Mouse (Mus musculus): ENCODE measurements around the gene Fli1. TPM values are rescaled to one million over a fixed set of nuclear protein-coding genes. Genes with fewer than 3 reads are reported as not detected.

Fli1 gene
- polyA plus RNA-seq, 1 experiment from 2014 or later, result 15.0 TPM

- Histone ChIP-seq H3K4me1 (replicated peaks; ENCODE audit: control insufficient read depth, insufficient read depth, low read length) (0 out of 2 replicates have a peak, but pooled peaks cover 5% of the 10 kb centered on the region), H3K27me3 (replicated peaks; ENCODE audit: control insufficient read depth, insufficient read depth, low read length) (no peaks in the 10 kb centered on the region), H3K36me3 (ENCODE audit: control insufficient read depth, insufficient read depth, low read length) (no peaks in the 10 kb centered on the region), H3K9me3 (ENCODE audit: control insufficient read depth, low read length) (no peaks in the 10 kb centered on the region), H3K9ac (ENCODE audit: low read length) (no peak overlapping the region), H3K4me2 (ENCODE audit: low read length) (no peak overlapping the region), H3K4me3 (ENCODE audit: low read depth, low read length) (no peak overlapping the region), H3K27ac (ENCODE audit: low read depth) (no peak overlapping the region)
- no peak for ATAC-seq (replicated peaks; ENCODE audit: low FRiP score, low TSS enrichment, low read depth)
- 65% methylated on average over 4 of the region's 4 CpGs for WGBS
- no peak for DNase-seq (ENCODE audit: low spot score)
Measured at GRCm38 (mm10) chr9:32573638-32574037, 31.0 kb upstream of the Fli1 start.

- WGBS, result 41% methylated on average over 4 of the region's 4 CpGs
- Histone ChIP-seq H3K4me2 (ENCODE audit: low read length) (no peak overlapping the region), H3K9ac (ENCODE audit: low read length) (no peak overlapping the region), H3K9me3 (ENCODE audit: control insufficient read depth, low read length) (no peaks in the 10 kb centered on the region), H3K4me1 (replicated peaks; ENCODE audit: control insufficient read depth, insufficient read depth, low read length) (peaks cover 9% of the 10 kb centered on the region; the same call in 1 of the 2 replicates), H3K36me3 (ENCODE audit: control insufficient read depth, insufficient read depth, low read length) (no peaks in the 10 kb centered on the region), H3K27me3 (replicated peaks; ENCODE audit: control insufficient read depth, insufficient read depth, low read length) (no peaks in the 10 kb centered on the region), H3K4me3 (ENCODE audit: low read depth, low read length) (no peak overlapping the region), H3K27ac (ENCODE audit: low read depth) (no peak overlapping the region)
- no peak for ATAC-seq (replicated peaks; ENCODE audit: low FRiP score, low TSS enrichment, low read depth)
- DNase-seq (ENCODE audit: low spot score), result no peak
Measured at GRCm38 (mm10) chr9:32571676-32572075, 29.0 kb upstream of the Fli1 start.

- 89% methylated on average over 5 of the region's 5 CpGs for WGBS
- no peak for DNase-seq (ENCODE audit: low spot score)
Measured at GRCm38 (mm10) chr9:32570547-32570946, 27.9 kb upstream of the Fli1 start.

GRCm38 (mm10) chr9:32569261-32569660 is 26.6 kb upstream of the Fli1 start:
- H3K4me2 ChIP-seq (ENCODE audit: low read length), result no peak overlapping the region
- H3K27me3 ChIP-seq (replicated peaks; ENCODE audit: control insufficient read depth, insufficient read depth, low read length), result no peaks in the 10 kb centered on the region
- ATAC-seq (replicated peaks; ENCODE audit: low FRiP score, low TSS enrichment, low read depth) (no peak), DNase-seq (ENCODE audit: low spot score) (no peak)
- no peak overlapping the region for H3K9ac ChIP-seq (ENCODE audit: low read length)
- H3K27ac ChIP-seq (ENCODE audit: low read depth), result no peak overlapping the region
- H3K4me1 ChIP-seq (replicated peaks; ENCODE audit: control insufficient read depth, insufficient read depth, low read length), result peaks cover 9% of the 10 kb centered on the region; the same call in 1 of the 2 replicates
- no peaks in the 10 kb centered on the region for H3K9me3 ChIP-seq (ENCODE audit: control insufficient read depth, low read length)
- no peaks in the 10 kb centered on the region for H3K36me3 ChIP-seq (ENCODE audit: control insufficient read depth, insufficient read depth, low read length)
- no peak overlapping the region for H3K4me3 ChIP-seq (ENCODE audit: low read depth, low read length)
- WGBS, result 86% methylated on average over 4 of the region's 4 CpGs

More at GRCm38 (mm10) chr9:32570547-32570946, 27.9 kb upstream of the Fli1 start:
- peaks cover 9% of the 10 kb centered on the region; the same call in 1 of the 2 replicates for H3K4me1 ChIP-seq (replicated peaks; ENCODE audit: control insufficient read depth, insufficient read depth, low read length)
- no peak overlapping the region for H3K4me3 ChIP-seq (ENCODE audit: low read depth, low read length)
- H3K9ac ChIP-seq (ENCODE audit: low read length), result no peak overlapping the region
- no peaks in the 10 kb centered on the region for H3K27me3 ChIP-seq (replicated peaks; ENCODE audit: control insufficient read depth, insufficient read depth, low read length)
- ATAC-seq (replicated peaks; ENCODE audit: low FRiP score, low TSS enrichment, low read depth), result no peak
- no peak overlapping the region for H3K27ac ChIP-seq (ENCODE audit: low read depth)
- no peaks in the 10 kb centered on the region for H3K36me3 ChIP-seq (ENCODE audit: control insufficient read depth, insufficient read depth, low read length)
- H3K9me3 ChIP-seq (ENCODE audit: control insufficient read depth, low read length), result no peaks in the 10 kb centered on the region
- H3K4me2 ChIP-seq (ENCODE audit: low read length), result no peak overlapping the region

- Histone ChIP-seq H3K27me3 (replicated peaks; ENCODE audit: control insufficient read depth, insufficient read depth, low read length) (no peaks in the 10 kb centered on the region), H3K4me3 (ENCODE audit: low read depth, low read length) (no peak overlapping the region), H3K9ac (ENCODE audit: low read length) (no peak overlapping the region), H3K4me2 (ENCODE audit: low read length) (no peak overlapping the region), H3K27ac (ENCODE audit: low read depth) (no peak overlapping the region), H3K36me3 (ENCODE audit: control insufficient read depth, insufficient read depth, low read length) (no peaks in the 10 kb centered on the region), H3K9me3 (ENCODE audit: control insufficient read depth, low read length) (no peaks in the 10 kb centered on the region), H3K4me1 (replicated peaks; ENCODE audit: control insufficient read depth, insufficient read depth, low read length) (peaks cover 9% of the 10 kb centered on the region; the same call in 1 of the 2 replicates)
- 40% methylated on average over 7 of the region's 7 CpGs for WGBS
- DNase-seq (ENCODE audit: low spot score), result no peak
- no peak for ATAC-seq (replicated peaks; ENCODE audit: low FRiP score, low TSS enrichment, low read depth)
Measured at GRCm38 (mm10) chr9:32567603-32568002, 24.9 kb upstream of the Fli1 start.

- DNase-seq (ENCODE audit: low spot score) (no peak), ATAC-seq (replicated peaks; ENCODE audit: low FRiP score, low TSS enrichment, low read depth) (no peak)
- Histone ChIP-seq H3K4me1 (replicated peaks; ENCODE audit: control insufficient read depth, insufficient read depth, low read length) (peaks cover 4% of the 10 kb centered on the region; the same call in 1 of the 2 replicates), H3K4me2 (ENCODE audit: low read length) (no peak overlapping the region), H3K4me3 (ENCODE audit: low read depth, low read length) (no peak overlapping the region), H3K36me3 (ENCODE audit: control insufficient read depth, insufficient read depth, low read length) (no peaks in the 10 kb centered on the region), H3K9me3 (ENCODE audit: control insufficient read depth, low read length) (no peaks in the 10 kb centered on the region), H3K27me3 (replicated peaks; ENCODE audit: control insufficient read depth, insufficient read depth, low read length) (no peaks in the 10 kb centered on the region), H3K27ac (ENCODE audit: low read depth) (no peak overlapping the region), H3K9ac (ENCODE audit: low read length) (no peak overlapping the region)
- WGBS, result 70% methylated on average over 3 of the region's 3 CpGs
Measured at GRCm38 (mm10) chr9:32565309-32565708, 22.6 kb upstream of the Fli1 start.

- ATAC-seq (replicated peaks; ENCODE audit: low FRiP score, low TSS enrichment, low read depth), result no peak
- no peaks in the 10 kb centered on the region for H3K9me3 ChIP-seq (ENCODE audit: control insufficient read depth, low read length)
- H3K27me3 ChIP-seq (replicated peaks; ENCODE audit: control insufficient read depth, insufficient read depth, low read length), result no peaks in the 10 kb centered on the region
- no peak for DNase-seq (ENCODE audit: low spot score)
- H3K9ac ChIP-seq (ENCODE audit: low read length), result no peak overlapping the region
- H3K4me1 ChIP-seq (replicated peaks; ENCODE audit: control insufficient read depth, insufficient read depth, low read length), result peaks cover 4% of the 10 kb centered on the region; the same call in 1 of the 2 replicates
- H3K4me3 ChIP-seq (ENCODE audit: low read depth, low read length), result no peak overlapping the region
- H3K4me2 ChIP-seq (ENCODE audit: low read length), result no peak overlapping the region
- no peaks in the 10 kb centered on the region for H3K36me3 ChIP-seq (ENCODE audit: control insufficient read depth, insufficient read depth, low read length)
- 70% methylated on average over 4 of the region's 4 CpGs for WGBS
- no peak overlapping the region for H3K27ac ChIP-seq (ENCODE audit: low read depth)
Measured at GRCm38 (mm10) chr9:32562837-32563236, 20.2 kb upstream of the Fli1 start.

GRCm38 (mm10) chr9:32562409-32562808 is 19.7 kb upstream of the Fli1 start:
- H3K27ac ChIP-seq (ENCODE audit: low read depth), result no peak overlapping the region
- H3K36me3 ChIP-seq (ENCODE audit: control insufficient read depth, insufficient read depth, low read length), result no peaks in the 10 kb centered on the region
- H3K4me2 ChIP-seq (ENCODE audit: low read length), result peak overlapping the region; percentile 9; the same call in 1 of the 2 replicates
- H3K9me3 ChIP-seq (ENCODE audit: control insufficient read depth, low read length), result no peaks in the 10 kb centered on the region
- no peaks in the 10 kb centered on the region; the same call in 1 of the 2 replicates for H3K4me1 ChIP-seq (replicated peaks; ENCODE audit: control insufficient read depth, insufficient read depth, low read length)
- DNase-seq (ENCODE audit: low spot score) (no peak), ATAC-seq (replicated peaks; ENCODE audit: low FRiP score, low TSS enrichment, low read depth) (no peak)
- WGBS, result 36% methylated on average over 9 of the region's 9 CpGs
- no peaks in the 10 kb centered on the region for H3K27me3 ChIP-seq (replicated peaks; ENCODE audit: control insufficient read depth, insufficient read depth, low read length)
- no peak overlapping the region for H3K9ac ChIP-seq (ENCODE audit: low read length)
- H3K4me3 ChIP-seq (ENCODE audit: low read depth, low read length), result no peak overlapping the region

GRCm38 (mm10) chr9:32561190-32561890 is 18.7 kb upstream of the Fli1 start:
- Histone ChIP-seq H3K27ac (ENCODE audit: low read depth) (no peak overlapping the region), H3K36me3 (ENCODE audit: control insufficient read depth, insufficient read depth, low read length) (no peaks in the 10 kb centered on the region), H3K4me3 (ENCODE audit: low read depth, low read length) (no peak overlapping the region), H3K4me2 (ENCODE audit: low read length) (no peak overlapping the region), H3K4me1 (replicated peaks; ENCODE audit: control insufficient read depth, insufficient read depth, low read length) (no peaks in the 10 kb centered on the region; the same call in 1 of the 2 replicates), H3K27me3 (replicated peaks; ENCODE audit: control insufficient read depth, insufficient read depth, low read length) (no peaks in the 10 kb centered on the region), H3K9ac (ENCODE audit: low read length) (no peak overlapping the region), H3K9me3 (ENCODE audit: control insufficient read depth, low read length) (no peaks in the 10 kb centered on the region)
- ATAC-seq (replicated peaks; ENCODE audit: low FRiP score, low TSS enrichment, low read depth) (no peak), DNase-seq (ENCODE audit: low spot score) (peak; percentile 16)
- 85% methylated on average over 14 of the region's 14 CpGs for WGBS

All from intestine, embryonic 14.5 days (tissue).